Mouse (Mus musculus): ENCODE measurements around the gene Gper1.

- no peak for TF ChIP-seq POLR2A (IDR thresholded peaks at IDR 0.05; ENCODE audit: low read depth, low read length)
- no peak for TF ChIP-seq CTCF (IDR thresholded peaks at IDR 0.05; ENCODE audit: extremely low read depth, insufficient read depth, insufficient read length, insufficient replicate concordance)
Measured at GRCm38 (mm10) chr5:139397359-139397916, 25.5 kb upstream of the Gper1 start.
